Mouse (Mus musculus) G1E (cell line): Measurements from ENCODE around the gene Chrm4.

ENCODE experiments used
- CTCF ChIP-seq: IDR thresholded peaks from 2 replicates; pipeline ENCODE4 v1.5.1; 2012; ENCODE audit warnings: low read depth, low read length, inconsistent platforms, mixed read lengths
- POLR2AphosphoS5 ChIP-seq: IDR thresholded peaks from 2 replicates; pipeline ENCODE4 v1.6.1; 2012; ENCODE audit warnings: low read depth, low read length, inconsistent platforms; ENCODE audit not compliant: insufficient replicate concordance

DNA sequence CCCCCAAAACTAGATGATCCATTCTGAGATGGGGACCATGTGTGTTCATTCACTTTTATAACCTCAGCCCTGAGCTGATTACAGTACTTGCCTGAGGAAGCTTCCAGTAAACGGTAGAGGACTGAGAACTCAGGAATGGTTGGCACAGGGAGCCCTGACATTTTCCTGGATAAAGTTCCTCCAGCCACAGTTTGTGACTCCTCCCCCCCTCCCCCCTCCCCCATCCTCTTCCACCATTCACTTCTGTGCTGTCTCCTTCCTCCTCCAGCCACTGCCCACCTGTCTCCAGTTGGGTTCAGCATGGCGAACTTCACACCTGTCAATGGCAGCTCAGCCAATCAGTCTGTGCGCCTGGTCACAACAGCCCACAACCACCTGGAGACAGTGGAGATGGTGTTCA, at the start of gene Chrm4:
- TF ChIP-seq POLR2AphosphoS5 (no peak), CTCF (no peak)
